10 mouse cellular contexts compared by ENCODE assay signal in the genomic region with DNA sequence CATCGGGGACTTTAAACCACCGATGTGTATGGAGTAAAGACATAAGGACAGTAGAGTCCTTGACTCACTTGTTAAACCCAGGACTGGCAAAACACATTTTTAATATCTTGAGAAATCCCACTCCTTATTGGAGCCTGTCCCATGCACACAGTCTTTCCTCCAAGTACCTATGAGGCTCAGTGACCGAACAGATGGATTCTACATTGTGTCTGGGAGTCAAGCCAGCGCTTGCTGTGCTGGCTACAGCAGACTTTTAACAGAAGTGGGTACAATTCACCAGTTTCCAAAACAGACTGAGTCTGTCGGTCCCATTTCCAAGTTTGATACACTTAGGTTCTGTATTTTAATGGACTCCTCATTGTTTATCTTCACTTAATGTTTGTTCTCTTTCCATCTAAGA.
DNase-seq lines count a peak whose midpoint lies in the region; ATAC-seq lines count a peak whose summit lies in the region.
"Had no signal": no experiment of that assay in that cellular context is flagged by ENCODE, and none has a peak within 500 bp of the region (broad histone marks: within the 10 kb centered on the region; RNA-seq: fewer than 3 reads in every experiment).

No protein-coding gene starts in this region.

- no peaks in the 10 kb centered on the region for H3K4me1 ChIP-seq in forebrain, embryonic 15.5 days
- no peaks in the 10 kb centered on the region for H3K4me1 ChIP-seq in forebrain, embryonic 10.5 days
- H3K4me1 ChIP-seq in forebrain, embryonic 16.5 days (replicated peaks; ENCODE audit: control insufficient read depth, insufficient read depth, low read length) = no peaks in the 10 kb centered on the region
- no peaks in the 10 kb centered on the region for H3K4me1 ChIP-seq in kidney, embryonic 14.5 days (ENCODE audit: control insufficient read depth, insufficient read depth, low read length)
- H3K4me1 ChIP-seq: intestine, embryonic 15.5 days had no signal

- no peaks in the 10 kb centered on the region for H3K36me3 ChIP-seq in forebrain, embryonic 15.5 days
- H3K36me3 ChIP-seq in forebrain, embryonic 10.5 days (replicated peaks) = no peaks in the 10 kb centered on the region
- no peaks in the 10 kb centered on the region for H3K36me3 ChIP-seq in forebrain, embryonic 16.5 days (ENCODE audit: control insufficient read depth, insufficient read depth)
- no peaks in the 10 kb centered on the region for H3K36me3 ChIP-seq in kidney, embryonic 14.5 days (ENCODE audit: control insufficient read depth, insufficient read depth, low read length)
- H3K36me3 ChIP-seq: intestine, embryonic 15.5 days had no signal

- H3K4me3 ChIP-seq in forebrain, embryonic 15.5 days = no peak overlapping the region
- H3K4me3 ChIP-seq in forebrain, embryonic 10.5 days = no peak overlapping the region
- H3K4me3 ChIP-seq in forebrain, embryonic 16.5 days (replicated peaks; ENCODE audit: low read length) = no peak overlapping the region
- H3K4me3 ChIP-seq in kidney, embryonic 14.5 days (ENCODE audit: low read length) = no peak overlapping the region
- H3K4me3 ChIP-seq: intestine, embryonic 15.5 days had no signal

- 67% methylated on average over 5 of the region's 5 CpGs for WGBS in forebrain, embryonic 15.5 days
- 91% methylated on average over 5 of the region's 5 CpGs for WGBS in forebrain, embryonic 10.5 days
- WGBS in forebrain, embryonic 16.5 days = 70% methylated on average over 5 of the region's 5 CpGs
- WGBS in kidney, embryonic 14.5 days = 88% methylated on average over 5 of the region's 5 CpGs

- no peak overlapping the region for H3K4me2 ChIP-seq in forebrain, embryonic 15.5 days (replicated peaks)
- no peak overlapping the region for H3K4me2 ChIP-seq in forebrain, embryonic 16.5 days (ENCODE audit: low read length)
- H3K4me2 ChIP-seq in kidney, embryonic 14.5 days (replicated peaks; ENCODE audit: low read depth, low read length) = no peak overlapping the region
- H3K4me2 ChIP-seq: heart, embryonic 11.5 days; intestine, embryonic 15.5 days had no signal

- no peak overlapping the region for H3K9ac ChIP-seq in forebrain, embryonic 15.5 days (replicated peaks)
- no peak overlapping the region for H3K9ac ChIP-seq in forebrain, embryonic 16.5 days (replicated peaks; ENCODE audit: low read depth, low read length)
- no peak overlapping the region for H3K9ac ChIP-seq in kidney, embryonic 14.5 days (ENCODE audit: low read depth, low read length)
- H3K9ac ChIP-seq: intestine, embryonic 15.5 days had no signal

- H3K27ac ChIP-seq in forebrain, embryonic 15.5 days (replicated peaks) = no peak overlapping the region
- H3K27ac ChIP-seq in forebrain, embryonic 10.5 days = no peak overlapping the region
- no peak overlapping the region for H3K27ac ChIP-seq in forebrain, embryonic 16.5 days (ENCODE audit: low read length)
- no peak overlapping the region for H3K27ac ChIP-seq in kidney, embryonic 14.5 days (ENCODE audit: low read depth, low read length)
- H3K27ac ChIP-seq: intestine, embryonic 15.5 days had no signal

- no peaks in the 10 kb centered on the region for H3K9me3 ChIP-seq in forebrain, embryonic 15.5 days
- no peaks in the 10 kb centered on the region for H3K9me3 ChIP-seq in forebrain, embryonic 10.5 days
- H3K9me3 ChIP-seq in forebrain, embryonic 16.5 days (ENCODE audit: control insufficient read depth, low read length) = no peaks in the 10 kb centered on the region
- no peaks in the 10 kb centered on the region for H3K9me3 ChIP-seq in kidney, embryonic 14.5 days (ENCODE audit: control insufficient read depth, low read length)
- H3K9me3 ChIP-seq: intestine, embryonic 15.5 days had no signal

- peak; percentile 82 for ATAC-seq in forebrain, embryonic 15.5 days (replicated peaks)
- ATAC-seq in forebrain, embryonic 16.5 days = peak; percentile 91
- ATAC-seq in kidney, embryonic 14.5 days (ENCODE audit: low FRiP score, low TSS enrichment) = no peak
- ATAC-seq: intestine, embryonic 15.5 days had no signal

- no peaks in the 10 kb centered on the region for H3K27me3 ChIP-seq in forebrain, embryonic 15.5 days
- no peaks in the 10 kb centered on the region for H3K27me3 ChIP-seq in forebrain, embryonic 10.5 days (ENCODE audit: poor library complexity, severe bottlenecking)
- H3K27me3 ChIP-seq in forebrain, embryonic 16.5 days (replicated peaks; ENCODE audit: control insufficient read depth, insufficient read depth, low read length) = no peaks in the 10 kb centered on the region
- no peaks in the 10 kb centered on the region for H3K27me3 ChIP-seq in kidney, embryonic 14.5 days (ENCODE audit: control insufficient read depth, insufficient read depth, low read length)
- H3K27me3 ChIP-seq: intestine, embryonic 15.5 days had no signal

- DNase-seq in forebrain, embryonic 10.5 days (ENCODE audit: extremely low spot score, low spot score) = no peak
- peak; percentile 14 to 45 for DNase-seq in layer of hippocampus, postnatal 25 days (ENCODE audit: extremely low spot score in 1 of 2, low spot score in 1 of 2)
- DNase-seq in right cerebral cortex, postnatal 25 days = peak; percentile 81
- no peak for DNase-seq in adrenal gland, postnatal 14 days
- DNase-seq in gastrocnemius, postnatal 4 days (ENCODE audit: low spot score in 2 of 2) = no peak

Comparison
In these comparisons a context has a peak if more than half of its experiments do, and no peak if none do; other contexts are left out.
1. DNase-seq: peak in layer of hippocampus, postnatal 25 days (2 of 2) and right cerebral cortex, postnatal 25 days (single experiment); none in forebrain, embryonic 10.5 days (single experiment), adrenal gland, postnatal 14 days (single experiment) and gastrocnemius, postnatal 4 days (0 of 2).